Mouse (Mus musculus): Measurements from ENCODE around the gene Gm13539.

- TF ChIP-seq POLR2A (IDR thresholded peaks at IDR 0.05; ENCODE audit: extremely low read depth, insufficient read depth, low read length) (no peak), CTCF (IDR thresholded peaks at IDR 0.05; ENCODE audit: extremely low read depth, insufficient read depth, low read length) (no peak)
Observed at GRCm38 (mm10) chr2:25754201-25754600, 27.9 kb upstream of the Gm13539 start.
